Mouse (Mus musculus) urinary bladder, adult 18-20 months (tissue): ENCODE results near the gene Aspscr1.

Experiments used
- DNase-seq, 2 experiments: peaks; one replicate each; pipeline ENCODE4 v3.0.0; 2022; ENCODE audit warnings: low spot score in 2 of 2, mixed read lengths in 2 of 2

The Aspscr1 gene

DNA sequence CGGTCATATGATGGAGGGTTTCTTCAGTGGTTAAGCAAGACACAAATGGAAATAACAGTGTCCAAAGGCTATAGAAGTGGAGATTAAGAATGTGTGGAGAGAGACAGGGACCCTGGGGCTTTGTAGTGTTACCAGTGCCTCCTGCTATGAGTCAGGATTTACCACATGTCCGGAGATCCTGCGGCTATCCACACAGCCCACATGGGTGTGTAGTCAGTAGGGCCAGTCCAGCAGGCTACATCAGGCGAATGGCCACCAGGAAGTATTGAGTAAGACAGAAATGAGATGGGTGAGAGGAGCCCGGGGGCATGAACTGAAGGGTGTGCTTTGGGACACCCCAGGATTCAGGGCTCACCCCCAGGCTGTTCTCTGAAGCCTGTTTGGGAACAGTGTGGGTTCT lies 9.9 kb downstream of the Aspscr1 start:
- no peak for DNase-seq

DNA sequence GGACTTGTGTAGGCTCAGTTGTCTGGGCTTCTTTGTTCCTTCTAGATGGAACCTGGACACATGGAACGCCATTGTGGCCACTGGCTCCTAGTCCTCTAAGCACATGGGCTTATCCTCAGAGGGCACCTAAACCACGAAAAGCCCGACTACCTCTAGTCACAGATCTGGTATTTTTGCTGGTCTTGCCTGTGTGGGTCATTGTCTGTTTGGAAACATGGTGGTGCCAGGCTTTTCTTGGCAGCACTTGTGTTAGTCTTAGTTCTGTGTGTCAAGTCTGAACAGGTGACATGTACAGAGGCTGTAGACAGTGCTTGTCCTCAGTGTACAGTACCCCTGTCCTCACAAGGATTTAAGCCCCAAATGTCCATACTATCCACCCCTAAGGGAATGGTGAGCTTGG lies 10.8 kb downstream of the Aspscr1 start:
- DNase-seq, result no peak

DNA sequence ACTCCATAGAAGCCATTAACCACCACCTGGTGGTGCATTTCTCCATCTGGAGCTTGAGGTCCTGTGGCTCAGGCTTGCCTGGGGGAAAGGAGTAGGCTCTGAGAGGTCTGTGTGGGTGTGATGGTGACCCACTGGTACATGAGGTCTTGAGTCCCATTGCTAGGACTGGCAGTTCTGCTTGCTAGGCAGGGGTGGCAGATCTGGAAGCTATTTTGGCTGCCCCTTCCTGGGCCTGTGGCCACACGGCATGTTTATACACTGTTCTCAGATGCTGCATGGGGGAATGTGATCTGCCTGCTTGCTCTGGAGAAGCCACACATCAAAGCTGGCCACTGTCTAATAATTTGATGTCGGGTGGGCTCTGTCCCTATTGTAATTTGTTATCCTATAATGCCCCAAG lies 11.3 kb downstream of the Aspscr1 start:
- DNase-seq, result no peak

DNA sequence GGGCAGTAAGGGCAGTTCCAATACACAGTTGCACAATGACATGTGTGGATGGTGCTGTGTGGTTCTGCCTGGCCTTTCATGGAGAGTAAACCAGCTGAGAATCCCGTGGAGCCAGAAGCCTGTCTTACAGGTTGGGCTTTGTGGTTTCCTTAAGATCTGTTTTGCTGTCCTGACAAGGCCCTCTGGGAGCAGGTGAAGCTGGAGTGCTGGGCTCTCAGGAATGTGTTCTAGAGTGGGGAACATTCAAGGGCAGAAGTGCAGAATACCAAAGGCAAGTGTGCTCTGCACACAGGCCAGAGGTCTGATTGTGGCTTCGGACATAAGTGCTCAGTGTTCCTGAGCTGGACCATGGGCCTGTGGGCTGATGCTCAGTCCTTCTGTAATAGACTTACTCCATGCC lies 11.9 kb downstream of the Aspscr1 start:
- DNase-seq, result no peak

DNA sequence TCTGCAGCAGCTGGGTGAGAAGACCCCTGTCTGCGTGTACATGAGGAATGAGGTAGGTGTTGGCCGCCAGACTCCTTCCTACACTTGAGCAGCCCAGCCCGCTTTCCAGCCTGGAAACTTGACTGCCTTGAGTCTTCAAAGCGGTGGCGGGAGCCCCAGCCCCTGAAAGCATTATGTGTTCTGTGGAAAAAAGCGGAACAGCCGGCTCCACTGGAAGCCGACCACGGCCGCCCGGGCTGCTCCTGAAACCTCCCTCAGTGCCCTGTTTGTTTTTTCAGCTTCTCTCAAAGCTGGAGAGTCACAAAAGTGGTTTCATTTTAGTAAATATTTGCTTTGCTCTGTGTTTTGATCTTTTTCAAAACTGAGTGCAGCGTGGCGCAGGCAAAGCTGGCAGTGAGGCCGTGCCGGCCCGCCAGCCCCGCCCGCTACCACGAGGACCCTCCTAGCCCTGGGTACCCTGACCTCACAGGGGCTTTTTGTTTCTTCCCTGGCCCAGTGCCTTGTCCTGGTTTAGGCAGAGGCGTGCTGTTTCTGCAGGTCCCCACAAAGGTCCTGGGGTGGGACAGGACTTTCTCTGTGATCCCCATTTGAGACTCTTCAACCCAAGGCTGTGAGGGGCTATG lies 14.0 kb downstream of the Aspscr1 start:
- peak in 1 of 2 experiments; percentile 50 for DNase-seq

DNA sequence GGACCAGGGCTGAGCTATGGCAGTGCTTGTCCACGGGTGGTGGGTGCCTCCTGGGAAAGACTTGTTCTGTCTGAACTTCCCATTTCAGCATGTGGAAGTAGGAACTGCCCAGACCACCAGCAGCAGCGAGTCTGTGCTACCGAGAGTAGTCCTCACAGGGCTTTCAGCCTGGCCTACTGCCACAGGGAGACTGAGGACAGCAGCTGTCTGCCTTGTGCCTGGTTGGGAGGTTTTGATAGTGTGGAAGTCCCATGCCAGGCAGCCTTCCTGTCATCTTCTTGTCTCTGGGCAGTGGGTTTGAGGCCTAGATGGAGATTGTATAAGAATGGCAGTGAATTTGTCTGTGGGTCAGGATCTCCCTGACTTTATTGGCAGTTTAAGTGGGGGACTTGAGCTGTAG lies 16.6 kb downstream of the Aspscr1 start:
- DNase-seq, result no peak

DNA sequence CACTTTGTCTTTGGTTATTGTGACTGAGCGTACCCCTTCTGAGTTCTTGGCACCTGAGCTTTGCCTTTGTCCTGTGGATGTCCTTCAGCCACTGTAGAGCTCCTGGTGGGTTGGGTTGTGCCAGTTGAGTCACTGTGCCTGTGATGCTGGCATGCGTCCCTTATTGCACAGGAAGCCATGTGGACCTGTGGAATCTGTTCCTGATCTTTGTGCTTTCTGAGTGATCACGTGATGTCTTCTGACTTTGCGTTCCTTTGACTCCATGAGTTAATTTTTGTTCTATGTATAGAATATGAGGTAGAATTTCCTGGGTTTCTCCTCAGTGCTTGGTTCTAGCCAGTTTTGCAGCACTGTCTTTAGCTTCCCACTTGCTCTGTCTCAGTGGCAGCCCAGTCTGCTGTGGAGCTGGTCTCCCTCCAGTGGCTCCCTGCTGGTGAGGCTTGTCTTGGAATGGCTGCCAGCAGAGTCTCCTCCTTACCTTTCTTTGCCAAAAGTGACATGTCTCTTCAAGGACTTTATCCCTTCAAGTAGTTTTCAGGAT lies 19.8 kb downstream of the Aspscr1 start:
- DNase-seq, result no peak

DNA sequence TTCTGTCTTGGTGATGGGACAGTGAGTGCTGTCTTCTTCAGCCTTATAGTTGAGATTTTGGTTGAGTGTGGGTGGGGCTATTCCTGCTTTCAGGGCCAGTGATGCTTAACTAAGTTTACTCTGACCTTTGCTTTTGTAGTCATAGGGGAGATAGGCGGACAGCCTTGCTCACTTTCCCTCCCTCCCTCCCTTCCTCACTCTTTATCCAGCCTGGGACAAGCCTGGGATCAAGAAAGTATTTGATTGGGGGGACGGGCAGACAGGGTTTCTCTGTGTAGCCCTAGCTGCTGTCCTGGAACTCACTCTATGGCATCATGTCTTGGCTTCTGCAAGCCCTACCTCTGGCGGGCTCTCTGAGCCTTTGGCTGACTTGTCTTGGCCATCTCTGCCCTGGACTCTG lies 20.7 kb downstream of the Aspscr1 start:
- DNase-seq, result no peak

DNA sequence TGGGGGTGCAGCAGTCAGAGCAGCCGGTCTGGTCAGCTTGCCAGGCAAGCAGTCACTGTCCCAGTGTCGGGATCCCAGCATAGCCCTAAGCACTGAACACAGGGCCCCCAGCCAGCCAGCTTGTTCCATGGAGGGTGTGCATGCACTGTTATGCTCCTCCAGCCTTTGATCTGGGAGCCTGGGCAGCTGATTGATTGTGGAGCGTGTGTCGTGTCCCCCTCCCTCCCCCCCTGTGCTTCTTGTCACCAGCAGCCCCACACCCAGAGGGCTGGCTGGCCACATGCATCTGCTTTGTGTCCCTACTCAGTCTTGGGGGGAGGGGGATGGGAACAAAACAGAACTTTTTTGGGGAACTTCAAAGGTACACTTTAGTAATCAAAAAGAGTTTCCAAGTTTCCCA lies 22.4 kb downstream of the Aspscr1 start:
- DNase-seq, result no peak

DNA sequence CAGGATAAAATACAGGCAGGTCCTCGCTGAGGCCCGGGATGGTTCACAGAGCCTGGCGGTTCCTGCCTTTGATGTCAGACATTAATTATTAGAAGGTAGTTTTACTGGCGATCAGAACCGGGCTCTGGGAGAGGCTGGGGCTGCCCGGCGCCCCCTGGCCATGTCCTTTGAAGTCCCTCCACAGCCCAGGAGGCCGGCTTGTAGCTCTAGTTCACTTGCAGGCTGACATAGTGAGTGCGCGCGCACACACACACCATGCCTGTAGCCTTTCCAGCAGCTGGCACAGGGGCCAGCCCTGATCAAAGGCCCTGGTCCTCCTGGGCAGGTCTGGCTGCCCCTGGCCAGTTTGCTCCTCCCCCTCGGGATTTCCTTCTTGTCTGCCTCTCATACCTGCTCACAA lies 22.9 kb downstream of the Aspscr1 start:
- DNase-seq, result no peak

DNA sequence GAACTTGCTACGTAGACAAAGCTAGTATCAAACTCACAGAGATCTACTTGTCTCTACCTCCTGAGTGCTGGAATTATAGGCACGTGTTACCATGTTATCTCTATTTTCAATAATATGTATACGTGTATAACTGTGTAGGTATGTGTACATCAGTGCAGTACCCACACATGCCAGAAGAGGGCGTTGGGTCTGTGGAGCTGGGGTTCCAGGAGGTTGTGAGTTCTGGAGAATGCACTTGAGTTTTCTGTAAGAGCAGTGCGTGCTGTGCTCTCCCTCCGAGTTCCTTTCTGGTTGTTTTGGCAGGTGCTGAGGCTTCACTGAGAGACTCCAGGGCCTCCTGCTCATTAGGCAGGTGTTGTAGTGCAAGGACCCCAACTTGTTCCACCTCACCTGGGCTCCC lies 23.8 kb downstream of the Aspscr1 start:
- no peak for DNase-seq

DNA sequence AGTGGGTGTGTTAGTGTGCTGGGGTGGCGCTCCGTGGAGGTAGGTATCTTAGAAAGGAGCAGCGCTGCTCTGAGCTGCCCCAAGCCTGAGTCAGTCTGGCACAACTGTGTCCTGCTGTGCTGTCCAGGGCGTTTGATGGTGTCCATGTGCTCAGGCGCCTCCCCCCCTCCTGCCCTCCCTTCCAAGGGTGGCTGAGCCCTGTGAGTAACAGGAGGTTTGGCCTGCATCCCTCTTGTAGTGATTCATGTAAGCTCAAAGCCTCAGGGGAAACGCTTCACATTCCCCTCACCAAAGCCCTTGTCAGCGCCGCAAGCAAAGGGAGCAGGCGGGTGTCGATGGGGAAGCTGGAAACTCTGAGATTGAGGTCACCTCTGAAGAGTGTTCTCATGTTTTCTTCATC lies 25.0 kb downstream of the Aspscr1 start:
- peak in 1 of 2 experiments; percentile 63 for DNase-seq

DNA sequence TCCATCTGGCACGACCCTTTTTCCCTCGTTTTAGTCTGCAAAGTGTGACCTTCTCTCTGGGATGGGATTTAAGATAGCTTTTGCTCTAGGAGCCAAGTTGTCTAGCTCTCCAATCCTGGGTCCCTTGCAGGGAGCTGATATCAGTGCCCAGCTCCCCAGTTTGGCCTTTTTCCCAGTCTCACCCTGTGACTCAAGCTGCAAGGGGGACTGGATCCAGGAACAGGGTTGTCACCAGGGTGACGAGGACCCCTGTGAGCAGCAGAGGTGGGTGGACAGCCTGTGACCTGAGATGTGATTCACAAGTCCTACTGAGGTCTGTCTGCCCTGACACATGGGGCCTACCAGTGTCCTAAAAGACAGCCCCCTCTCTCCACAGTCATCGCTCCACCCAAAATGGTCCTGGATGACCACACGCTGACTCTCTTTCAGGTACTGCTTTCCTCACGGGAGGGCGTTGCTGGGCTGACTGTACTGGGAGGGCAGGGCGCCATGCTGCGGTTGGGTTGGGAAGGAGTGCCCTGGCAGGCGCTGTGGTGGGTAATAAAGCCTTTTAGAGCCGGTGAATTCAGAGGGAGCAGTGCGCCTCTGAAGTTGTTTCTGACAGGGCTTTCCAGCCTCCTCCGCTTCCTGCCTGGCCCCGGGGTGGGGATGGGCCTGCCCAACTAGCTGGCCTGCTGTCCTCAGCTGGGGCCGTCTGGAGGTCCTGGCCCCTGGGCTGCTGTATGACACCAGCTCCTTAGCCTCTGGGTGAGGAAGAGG lies 31.1 kb downstream of the Aspscr1 start:
- no peak for DNase-seq

DNA sequence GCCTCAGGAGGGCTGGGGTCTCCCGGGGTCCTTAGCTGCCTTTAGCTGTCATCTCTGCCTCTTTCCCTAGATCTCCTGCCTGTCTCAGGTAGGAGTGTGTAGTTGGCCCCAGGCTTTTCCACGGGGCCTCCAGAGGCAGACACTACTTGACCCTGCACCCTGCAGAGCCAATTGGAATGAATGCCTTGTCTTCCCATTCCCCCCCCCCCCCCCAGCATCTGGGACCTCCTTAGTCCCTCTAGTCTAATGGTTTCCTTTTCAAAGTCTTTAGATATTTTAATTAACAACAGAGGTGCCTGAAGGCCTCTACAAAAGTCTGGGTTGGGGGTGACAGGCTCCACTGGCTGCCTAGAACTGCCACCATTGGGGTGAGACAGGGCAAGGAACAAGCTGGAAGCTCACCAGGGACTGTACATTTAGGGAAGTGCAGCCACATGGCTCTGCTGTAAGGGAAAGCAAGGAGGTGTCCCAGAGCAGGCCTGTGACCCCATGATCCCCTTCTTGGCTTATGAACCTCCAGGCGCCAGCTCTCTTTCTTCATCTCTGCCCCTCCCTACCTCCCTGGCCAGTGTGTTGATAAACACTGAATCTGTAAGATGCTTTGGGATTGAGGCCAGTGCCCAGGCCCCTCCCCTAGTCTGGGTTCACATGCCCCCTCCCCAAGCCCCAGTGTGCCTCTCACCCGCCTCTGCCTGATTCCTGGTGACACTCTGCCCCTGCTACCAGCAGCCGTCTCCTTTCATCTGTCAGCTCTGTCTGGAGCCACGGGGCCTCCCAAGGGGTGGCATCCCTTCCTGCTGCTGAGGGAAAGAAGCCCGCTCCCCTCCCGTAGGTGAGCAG lies 31.9 kb downstream of the Aspscr1 start:
- DNase-seq, result no peak

DNA sequence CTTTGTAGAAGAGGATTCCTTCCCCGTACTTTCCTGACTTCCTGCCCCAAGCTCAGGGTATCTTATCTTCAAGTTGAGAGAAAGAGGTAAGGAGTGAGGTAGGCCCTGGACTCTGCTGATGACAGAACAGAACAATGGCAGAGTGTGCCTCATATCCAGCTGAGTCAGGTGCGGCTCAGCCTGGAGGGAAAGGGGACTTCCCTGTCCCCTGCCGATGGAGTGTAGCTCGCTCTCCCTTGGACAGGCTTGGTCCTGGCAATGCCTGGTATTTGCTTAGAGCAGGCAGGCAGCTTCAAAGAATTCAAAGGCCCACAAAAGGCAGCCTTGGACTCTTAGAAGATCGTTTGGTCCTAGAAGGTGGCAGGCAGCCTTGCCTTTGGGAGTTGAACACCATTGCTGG lies 33.3 kb downstream of the Aspscr1 start:
- DNase-seq, result no peak

DNA sequence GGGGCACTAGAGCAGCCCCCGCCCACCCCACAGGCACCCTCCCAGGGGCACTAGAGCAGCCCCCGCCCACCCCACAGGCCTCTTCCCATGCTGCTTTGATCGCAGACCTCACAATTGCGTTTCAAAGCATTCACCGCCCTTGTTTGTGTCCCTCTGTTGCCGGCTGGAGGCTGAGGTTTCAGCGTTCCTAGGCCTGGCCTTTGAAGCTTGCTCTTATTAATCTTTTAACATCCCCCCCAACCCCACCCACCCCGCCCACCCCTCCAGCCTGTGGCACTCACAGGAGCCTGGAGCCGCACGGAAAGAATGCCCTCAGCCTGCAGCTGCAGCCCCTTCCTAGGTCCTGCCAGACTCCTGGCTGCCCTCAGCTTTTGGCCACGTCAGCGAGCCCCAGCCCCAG lies 34.5 kb downstream of the Aspscr1 start:
- DNase-seq, result no peak

DNA sequence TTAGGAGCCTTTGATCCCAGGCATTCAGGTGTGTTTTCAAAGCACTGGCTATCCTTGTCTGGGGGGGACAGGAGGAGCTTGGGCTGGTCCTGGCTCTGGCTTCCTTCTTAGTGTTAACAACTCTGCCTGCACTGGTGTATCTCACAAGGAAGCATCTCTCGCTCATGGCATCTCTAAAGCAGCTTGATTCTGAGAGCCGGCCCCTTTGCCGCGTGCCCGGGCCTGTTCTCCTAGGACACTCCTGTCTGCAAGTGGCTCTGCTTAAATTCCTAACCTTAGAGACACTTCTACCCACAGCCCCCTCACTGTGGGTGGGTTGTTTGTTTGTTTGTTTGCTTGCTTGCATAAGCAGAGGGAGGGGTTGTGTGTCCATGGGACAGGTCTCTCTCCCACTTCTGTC lies 35.2 kb downstream of the Aspscr1 start:
- DNase-seq, result no peak

DNA sequence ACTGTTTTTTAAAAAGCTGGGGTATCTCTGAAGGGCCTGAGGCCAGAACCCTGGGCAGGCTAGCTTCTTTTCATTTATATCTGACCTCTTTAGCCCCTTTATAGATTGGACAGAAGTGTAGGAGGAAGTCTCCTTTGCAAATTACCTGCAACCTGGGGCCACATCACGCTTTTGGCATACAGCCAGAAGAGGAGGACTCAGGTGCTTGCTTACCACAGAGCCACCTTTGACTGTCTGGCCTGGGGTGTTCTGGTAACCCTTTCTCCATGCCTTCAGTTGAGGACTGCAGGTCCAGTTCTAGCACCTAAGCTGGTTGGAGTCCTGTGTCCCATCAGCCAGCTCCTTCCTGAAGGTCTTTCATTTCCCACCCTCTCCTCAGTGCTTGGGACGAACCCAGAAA lies 36.8 kb downstream of the Aspscr1 start:
- DNase-seq, result no peak

DNA sequence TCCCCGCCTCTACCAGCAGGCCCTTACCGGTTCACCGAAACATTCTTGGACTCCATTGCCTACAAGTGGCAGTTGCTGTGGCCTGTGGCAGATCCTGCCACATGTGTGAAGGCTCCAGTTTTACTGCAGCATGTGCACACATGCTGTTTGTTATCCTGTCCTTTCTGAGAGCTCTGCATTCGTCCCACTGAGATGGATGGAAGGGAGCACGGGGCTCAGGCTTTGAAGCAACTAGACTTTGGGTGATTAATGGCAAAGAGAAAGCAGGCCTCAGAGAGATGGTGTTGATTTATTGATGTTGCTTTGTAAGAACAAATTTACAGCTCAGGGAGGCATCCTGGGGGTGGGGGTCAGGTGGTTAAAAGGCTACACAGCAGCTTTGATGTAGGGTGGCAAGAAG lies 37.9 kb downstream of the Aspscr1 start:
- DNase-seq, result no peak

DNA sequence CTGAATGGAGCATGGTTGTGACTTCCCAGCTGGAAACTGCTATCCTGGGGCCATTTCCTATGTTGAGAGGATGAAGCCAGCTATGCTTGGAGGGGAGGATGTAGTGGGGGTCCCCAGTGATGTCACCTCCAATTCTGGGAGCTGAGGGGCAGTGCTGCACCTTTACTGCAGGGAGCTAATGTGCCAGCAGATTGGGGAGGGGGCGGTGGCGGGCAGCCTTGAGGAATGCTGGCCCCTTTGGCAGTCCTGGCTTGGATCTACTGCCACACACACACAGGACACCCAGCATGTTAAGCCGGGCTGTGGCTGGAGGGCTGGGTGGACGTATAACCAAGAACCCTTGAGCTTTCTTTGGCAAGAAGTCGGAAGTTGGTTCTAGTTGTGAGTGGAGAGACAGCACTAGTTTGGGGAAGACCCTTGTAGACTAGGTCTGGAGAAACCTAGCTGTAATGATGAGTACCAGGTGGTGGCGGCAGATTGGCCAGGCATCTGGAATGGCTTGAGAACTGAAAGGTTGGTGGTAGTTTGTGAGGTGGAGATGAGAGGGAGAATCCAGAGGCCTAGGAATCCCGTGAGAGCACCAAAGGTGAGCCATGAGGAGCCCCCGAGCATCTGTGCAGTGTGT lies 39.3 kb downstream of the Aspscr1 start:
- no peak for DNase-seq

DNA sequence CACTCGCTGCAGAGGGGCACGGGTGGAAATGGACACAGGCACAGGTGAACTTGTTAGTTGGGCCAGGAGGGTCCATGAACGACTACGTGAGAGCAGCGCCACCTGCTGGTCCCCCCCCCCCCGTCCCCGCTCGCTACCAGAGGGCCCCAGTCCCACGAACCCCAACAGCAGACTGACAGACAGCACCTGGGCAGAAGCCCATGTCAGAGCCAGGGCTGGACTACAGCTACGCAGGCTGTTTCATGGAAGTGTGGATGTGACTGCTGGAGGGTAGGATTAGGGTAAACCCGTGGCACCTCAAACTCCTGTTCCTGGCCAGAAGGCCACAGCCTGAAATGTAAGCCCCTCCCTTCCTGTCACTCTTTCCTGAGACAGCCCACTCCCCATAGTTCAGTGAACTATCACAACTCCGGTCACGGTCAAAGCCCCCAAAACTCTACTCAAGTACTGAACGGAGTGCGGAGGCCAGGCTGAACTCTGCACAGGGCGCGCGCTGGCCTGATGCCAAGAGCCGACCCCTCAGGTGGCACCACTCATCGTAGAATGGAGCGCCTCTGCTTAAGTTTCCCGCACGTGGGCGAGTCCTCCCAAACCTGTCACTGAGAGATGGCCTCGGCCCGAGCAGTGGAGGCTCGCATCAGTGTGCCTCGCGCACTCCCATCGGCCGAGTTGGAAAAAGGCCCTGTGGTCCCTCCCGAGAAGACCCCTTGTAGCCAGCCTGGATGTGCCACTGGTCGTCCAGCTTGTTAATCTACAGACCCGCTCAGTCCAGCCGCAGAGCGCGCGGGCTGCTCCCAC lies 40.2 kb downstream of the Aspscr1 start:
- DNase-seq, result no peak
